Mouse (Mus musculus): Measurements from ENCODE around the gene Rai14. TPM values are rescaled to one million over a fixed set of nuclear protein-coding genes. Genes with fewer than 3 reads are reported as not detected.

Gene Rai14
- polyA plus RNA-seq, 1 experiment from 2014 or later, result 84.2 TPM

DNA sequence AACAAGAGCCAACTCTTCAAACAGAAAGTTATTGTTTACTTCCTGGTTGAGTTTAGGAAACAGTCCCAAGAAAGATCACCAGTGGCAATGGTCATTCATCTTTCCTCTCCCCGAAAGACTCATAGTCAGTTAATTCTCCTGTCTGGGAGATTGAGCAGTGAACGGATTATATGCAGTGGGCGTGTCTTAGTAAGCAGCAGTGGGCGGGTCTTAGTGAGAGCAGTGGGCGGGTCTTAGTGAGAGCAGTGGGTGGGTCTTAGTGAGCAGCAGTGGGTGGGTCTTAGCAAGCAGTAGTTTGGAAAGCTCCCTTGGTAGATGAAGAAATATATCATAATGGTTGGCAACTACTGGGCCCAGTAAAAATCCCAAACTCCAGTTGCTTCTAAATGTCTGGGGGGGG is 38.6 kb downstream of the Rai14 start:
- no peak overlapping the region for H3K27ac ChIP-seq (ENCODE audit: low read depth, low read length)
- H3K4me2 ChIP-seq (ENCODE audit: low read depth), result no peak overlapping the region
- no peaks in the 10 kb centered on the region for H3K36me3 ChIP-seq (ENCODE audit: control insufficient read depth, insufficient read depth, low read length)
- no peaks in the 10 kb centered on the region for H3K27me3 ChIP-seq (ENCODE audit: control insufficient read depth, insufficient read depth, low read length)
- H3K4me1 ChIP-seq (ENCODE audit: control insufficient read depth, insufficient read depth, low read length), result peaks cover 12% of the 10 kb centered on the region
- no peaks in the 10 kb centered on the region for H3K9me3 ChIP-seq (ENCODE audit: control insufficient read depth, low read length)
- H3K9ac ChIP-seq (ENCODE audit: low read length), result no peak overlapping the region
- no peak for DNase-seq (ENCODE audit: low spot score)
- H3K4me3 ChIP-seq (ENCODE audit: low read depth, low read length), result no peak overlapping the region
- no peak; the same call in 1 of the 2 replicates for ATAC-seq (ENCODE audit: insufficient read depth, low FRiP score, low TSS enrichment)
- WGBS, result 90% methylated on average over 5 of the region's 5 CpGs

DNA sequence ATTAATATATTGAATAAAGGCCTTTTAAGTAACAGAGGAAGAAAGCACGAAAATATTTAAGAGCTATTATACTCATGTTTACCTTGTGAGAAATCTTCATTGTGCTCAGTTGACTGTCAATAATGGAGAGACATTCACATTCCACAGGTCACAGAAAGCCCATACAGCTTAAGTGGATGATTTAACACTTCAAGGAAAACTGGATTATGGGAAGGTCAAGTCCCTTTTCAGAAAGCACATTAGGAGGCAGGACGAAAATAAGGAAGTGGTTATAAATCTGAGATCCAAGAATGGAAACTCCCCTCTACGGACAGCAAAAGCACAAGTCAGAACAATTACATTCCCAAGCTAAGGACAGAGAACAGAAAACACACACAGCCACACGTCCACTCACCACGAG is 41.5 kb downstream of the Rai14 start:
- 38% methylated on average over 5 of the region's 5 CpGs for WGBS
- Histone ChIP-seq H3K9ac (ENCODE audit: low read length) (no peak overlapping the region), H3K27ac (ENCODE audit: low read depth, low read length) (no peak overlapping the region), H3K4me3 (ENCODE audit: low read depth, low read length) (no peak overlapping the region), H3K9me3 (ENCODE audit: control insufficient read depth, low read length) (no peaks in the 10 kb centered on the region), H3K36me3 (ENCODE audit: control insufficient read depth, insufficient read depth, low read length) (no peaks in the 10 kb centered on the region), H3K4me2 (ENCODE audit: low read depth) (no peak overlapping the region), H3K4me1 (ENCODE audit: control insufficient read depth, insufficient read depth, low read length) (peaks cover 15% of the 10 kb centered on the region), H3K27me3 (ENCODE audit: control insufficient read depth, insufficient read depth, low read length) (no peaks in the 10 kb centered on the region)
- DNase-seq (ENCODE audit: low spot score), result no peak
- peak; percentile 26; the same call in 1 of the 2 replicates for ATAC-seq (ENCODE audit: insufficient read depth, low FRiP score, low TSS enrichment)

DNA sequence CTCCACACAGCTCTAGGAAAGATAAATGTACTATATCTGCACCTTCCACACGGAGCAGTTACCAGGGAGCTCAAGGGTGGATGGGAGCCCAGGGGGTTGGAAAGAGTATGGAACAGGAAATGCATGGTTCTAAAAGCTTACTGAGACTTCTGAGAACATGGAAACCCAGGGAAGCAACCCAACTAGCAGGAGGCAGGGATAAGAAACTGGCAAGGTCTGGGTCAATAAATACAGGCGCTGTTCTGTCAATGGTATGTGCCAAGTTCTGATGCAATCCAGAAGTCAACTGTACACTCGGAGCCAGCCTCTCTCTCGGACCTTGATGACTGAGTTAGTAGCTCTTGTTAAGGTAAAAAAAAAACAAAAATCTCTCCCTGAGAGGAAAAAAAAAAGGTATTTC is 42.6 kb downstream of the Rai14 start:
- H3K4me3 ChIP-seq (ENCODE audit: low read depth, low read length), result no peak overlapping the region
- ATAC-seq (ENCODE audit: insufficient read depth, low FRiP score, low TSS enrichment), result no peak
- no peak overlapping the region for H3K9ac ChIP-seq (ENCODE audit: low read length)
- 83% methylated on average over 4 of the region's 4 CpGs for WGBS
- no peaks in the 10 kb centered on the region for H3K27me3 ChIP-seq (ENCODE audit: control insufficient read depth, insufficient read depth, low read length)
- peaks cover 15% of the 10 kb centered on the region for H3K4me1 ChIP-seq (ENCODE audit: control insufficient read depth, insufficient read depth, low read length)
- H3K36me3 ChIP-seq (ENCODE audit: control insufficient read depth, insufficient read depth, low read length), result no peaks in the 10 kb centered on the region
- no peak for DNase-seq (ENCODE audit: low spot score)
- no peak overlapping the region for H3K27ac ChIP-seq (ENCODE audit: low read depth, low read length)
- H3K9me3 ChIP-seq (ENCODE audit: control insufficient read depth, low read length), result no peaks in the 10 kb centered on the region
- no peak overlapping the region for H3K4me2 ChIP-seq (ENCODE audit: low read depth)

GRCm38 (mm10) chr15:10670107-10670506 is 44.3 kb downstream of the Rai14 start:
- Histone ChIP-seq H3K4me2 (ENCODE audit: low read depth) (no peak overlapping the region), H3K27ac (ENCODE audit: low read depth, low read length) (no peak overlapping the region), H3K4me1 (ENCODE audit: control insufficient read depth, insufficient read depth, low read length) (peaks cover 15% of the 10 kb centered on the region), H3K4me3 (ENCODE audit: low read depth, low read length) (no peak overlapping the region), H3K9ac (ENCODE audit: low read length) (no peak overlapping the region), H3K9me3 (ENCODE audit: control insufficient read depth, low read length) (no peaks in the 10 kb centered on the region), H3K27me3 (ENCODE audit: control insufficient read depth, insufficient read depth, low read length) (no peaks in the 10 kb centered on the region), H3K36me3 (ENCODE audit: control insufficient read depth, insufficient read depth, low read length) (no peaks in the 10 kb centered on the region)
- DNase-seq (ENCODE audit: low spot score) (no peak), ATAC-seq (ENCODE audit: insufficient read depth, low FRiP score, low TSS enrichment) (no peak)
- WGBS, result 76% methylated on average over 7 of the region's 7 CpGs

GRCm38 (mm10) chr15:10668120-10668900 is 46.1 kb downstream of the Rai14 start:
- 80% methylated on average over 10 of the region's 10 CpGs for WGBS
- peaks cover 12% of the 10 kb centered on the region for H3K4me1 ChIP-seq (ENCODE audit: control insufficient read depth, insufficient read depth, low read length)
- no peaks in the 10 kb centered on the region for H3K36me3 ChIP-seq (ENCODE audit: control insufficient read depth, insufficient read depth, low read length)
- ATAC-seq (ENCODE audit: insufficient read depth, low FRiP score, low TSS enrichment) (no peak), DNase-seq (ENCODE audit: low spot score) (no peak)
- H3K9ac ChIP-seq (ENCODE audit: low read length), result no peak overlapping the region
- H3K27ac ChIP-seq (ENCODE audit: low read depth, low read length), result no peak overlapping the region
- H3K4me2 ChIP-seq (ENCODE audit: low read depth), result no peak overlapping the region
- no peak overlapping the region for H3K4me3 ChIP-seq (ENCODE audit: low read depth, low read length)
- H3K9me3 ChIP-seq (ENCODE audit: control insufficient read depth, low read length), result no peaks in the 10 kb centered on the region
- H3K27me3 ChIP-seq (ENCODE audit: control insufficient read depth, insufficient read depth, low read length), result no peaks in the 10 kb centered on the region

DNA sequence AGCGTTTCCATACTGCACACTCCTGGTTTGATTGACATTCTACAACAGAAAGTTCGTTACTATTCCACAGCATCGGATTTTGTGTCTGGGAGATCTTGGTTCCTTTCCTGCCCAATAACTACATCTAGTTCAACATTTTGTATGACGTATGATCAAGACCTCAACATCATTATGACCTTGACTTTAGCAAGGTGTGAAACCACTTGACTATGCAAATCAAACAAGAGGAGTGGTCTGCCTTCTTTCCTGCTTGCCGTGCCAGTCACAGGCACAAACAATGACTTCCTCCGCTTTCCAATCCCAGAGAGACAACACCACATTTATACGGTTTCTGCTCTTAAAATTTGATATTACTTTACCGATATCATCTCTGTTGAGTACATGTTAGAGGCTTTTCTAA is 48.6 kb downstream of the Rai14 start:
- Histone ChIP-seq H3K9ac (ENCODE audit: low read length) (no peak overlapping the region), H3K4me2 (ENCODE audit: low read depth) (no peak overlapping the region), H3K4me3 (ENCODE audit: low read depth, low read length) (no peak overlapping the region), H3K27me3 (ENCODE audit: control insufficient read depth, insufficient read depth, low read length) (no peaks in the 10 kb centered on the region), H3K36me3 (ENCODE audit: control insufficient read depth, insufficient read depth, low read length) (no peaks in the 10 kb centered on the region), H3K4me1 (ENCODE audit: control insufficient read depth, insufficient read depth, low read length) (peaks cover 3% of the 10 kb centered on the region; the same call in 1 of the 2 replicates), H3K27ac (ENCODE audit: low read depth, low read length) (no peak overlapping the region), H3K9me3 (ENCODE audit: control insufficient read depth, low read length) (no peaks in the 10 kb centered on the region)
- WGBS, result 90% methylated on average over 8 of the region's 8 CpGs
- DNase-seq (ENCODE audit: low spot score) (no peak), ATAC-seq (ENCODE audit: insufficient read depth, low FRiP score, low TSS enrichment) (no peak)

GRCm38 (mm10) chr15:10664529-10664898 is 49.9 kb downstream of the Rai14 start:
- no peak overlapping the region for H3K4me3 ChIP-seq (ENCODE audit: low read depth, low read length)
- no peaks in the 10 kb centered on the region for H3K27me3 ChIP-seq (ENCODE audit: control insufficient read depth, insufficient read depth, low read length)
- 0 out of 2 replicates have a peak, but pooled peaks cover 3% of the 10 kb centered on the region for H3K4me1 ChIP-seq (ENCODE audit: control insufficient read depth, insufficient read depth, low read length)
- H3K27ac ChIP-seq (ENCODE audit: low read depth, low read length), result no peak overlapping the region
- no peak for ATAC-seq (ENCODE audit: insufficient read depth, low FRiP score, low TSS enrichment)
- no peak overlapping the region for H3K4me2 ChIP-seq (ENCODE audit: low read depth)
- no peak overlapping the region for H3K9ac ChIP-seq (ENCODE audit: low read length)
- no peaks in the 10 kb centered on the region for H3K9me3 ChIP-seq (ENCODE audit: control insufficient read depth, low read length)
- DNase-seq (ENCODE audit: low spot score), result no peak
- H3K36me3 ChIP-seq (ENCODE audit: control insufficient read depth, insufficient read depth, low read length), result no peaks in the 10 kb centered on the region
- WGBS, result 90% methylated on average over 5 of the region's 5 CpGs

DNA sequence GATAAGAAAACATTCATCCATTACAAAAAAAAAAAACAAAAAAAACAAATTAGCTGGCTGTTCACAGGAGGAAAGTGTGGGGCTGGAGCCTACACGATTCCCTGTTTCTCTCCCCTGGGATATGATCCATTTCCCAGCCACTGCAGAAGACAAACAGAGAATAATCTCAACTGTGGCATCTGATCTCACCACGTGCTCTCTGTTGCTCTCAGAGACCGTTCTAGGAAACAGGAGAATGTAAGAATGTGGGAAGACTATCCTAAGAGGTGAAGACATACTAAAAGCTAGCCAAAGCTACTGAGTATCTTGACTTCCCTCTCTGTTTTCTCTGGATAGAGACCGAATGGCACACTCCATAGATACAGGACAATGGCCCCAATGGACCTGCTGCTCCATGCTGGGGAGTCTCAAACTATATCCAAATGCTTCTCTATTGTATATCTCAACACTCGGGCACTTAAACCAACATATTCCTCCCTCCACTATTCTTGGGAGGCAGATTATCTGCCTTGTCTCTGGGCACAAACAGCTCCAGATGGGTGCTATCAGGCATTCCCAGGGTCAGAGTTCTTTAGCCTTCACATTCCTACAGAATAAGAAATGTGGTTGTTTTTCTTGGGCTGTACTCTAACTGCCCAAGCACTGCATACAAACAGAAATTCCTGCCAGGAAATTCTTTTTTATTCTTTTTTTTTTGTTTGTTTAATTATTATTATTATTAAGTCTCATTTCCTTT is 50.5 kb downstream of the Rai14 start:
- ATAC-seq (ENCODE audit: insufficient read depth, low FRiP score, low TSS enrichment) (no peak), DNase-seq (ENCODE audit: low spot score) (no peak)
- 74% methylated on average over 5 of the region's 5 CpGs for WGBS
- Histone ChIP-seq H3K4me3 (ENCODE audit: low read depth, low read length) (no peak overlapping the region), H3K4me1 (ENCODE audit: control insufficient read depth, insufficient read depth, low read length) (0 out of 2 replicates have a peak, but pooled peaks cover under 1% of the 10 kb centered on the region), H3K9me3 (ENCODE audit: control insufficient read depth, low read length) (no peaks in the 10 kb centered on the region), H3K4me2 (ENCODE audit: low read depth) (no peak overlapping the region), H3K9ac (ENCODE audit: low read length) (no peak overlapping the region), H3K27ac (ENCODE audit: low read depth, low read length) (no peak overlapping the region), H3K36me3 (ENCODE audit: control insufficient read depth, insufficient read depth, low read length) (no peaks in the 10 kb centered on the region), H3K27me3 (ENCODE audit: control insufficient read depth, insufficient read depth, low read length) (no peaks in the 10 kb centered on the region)
